Mouse (Mus musculus) E14TG2a.4 (cell line): ENCODE measurements around the gene E130308A19Rik.

Experiments
- CTCF ChIP-seq: conservative IDR thresholded peaks from 2 replicates; pipeline ENCODE4 v1.5.1; 2014; ENCODE audit warnings: low read length
- POU5F1 ChIP-seq: IDR thresholded peaks from 2 replicates; pipeline ENCODE4 v1.6.1; 2014; ENCODE audit warnings: low read length, borderline replicate concordance

- TF ChIP-seq CTCF, result no peak
- TF ChIP-seq POU5F1, result no peak
These were observed 135.3 kb downstream of the E130308A19Rik start for GRCm38 (mm10) chr4:59761365-59761729.
